Mouse (Mus musculus): ENCODE results near the gene Rapgef3. TPM values are rescaled to one million over a fixed set of nuclear protein-coding genes. Genes with fewer than 3 reads are reported as not detected.

Gene Rapgef3
- polyA plus RNA-seq, 1 experiment from 2014 or later: 6.1 TPM

DNA sequence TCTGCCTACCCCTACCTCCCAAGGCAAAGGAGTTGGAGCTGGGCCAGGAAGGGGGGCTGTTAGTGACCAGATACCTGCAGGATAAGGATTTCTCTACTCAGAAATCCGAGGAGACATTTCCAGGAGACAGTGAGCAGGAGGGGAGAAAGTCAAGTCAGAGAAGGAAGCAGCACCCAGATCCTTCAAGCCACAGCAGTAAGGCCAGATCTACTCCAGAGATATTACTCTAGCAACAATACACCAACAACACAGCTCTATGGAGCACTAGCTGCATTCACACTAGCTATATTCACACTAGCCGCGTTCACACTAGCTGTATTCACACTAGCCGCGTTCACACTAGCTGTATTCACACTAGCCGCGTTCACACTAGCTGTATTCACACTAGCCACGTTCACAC is 52.7 kb downstream of the Rapgef3 start:
- no peak overlapping the region for H3K27ac ChIP-seq (ENCODE audit: low read length)
- no peak overlapping the region for H3K9ac ChIP-seq (replicated peaks; ENCODE audit: low read depth, low read length)
- H3K4me2 ChIP-seq (replicated peaks; ENCODE audit: low read depth, low read length): no peak overlapping the region
- no peaks in the 10 kb centered on the region for H3K9me3 ChIP-seq (ENCODE audit: control insufficient read depth, low read depth, low read length)
- no peak for ATAC-seq (ENCODE audit: insufficient number of reproducible peaks, insufficient read depth, low FRiP score, low read depth)
- no peak overlapping the region for H3K4me3 ChIP-seq (ENCODE audit: low read depth, low read length)
- WGBS: 87% methylated on average over 8 of the region's 8 CpGs
- no peaks in the 10 kb centered on the region for H3K27me3 ChIP-seq (ENCODE audit: control insufficient read depth, insufficient read depth, low read length)
- H3K4me1 ChIP-seq (ENCODE audit: control insufficient read depth, insufficient read depth, low read length): no peaks in the 10 kb centered on the region
- no peaks in the 10 kb centered on the region for H3K36me3 ChIP-seq (ENCODE audit: control insufficient read depth, insufficient read depth, low read length)

DNA sequence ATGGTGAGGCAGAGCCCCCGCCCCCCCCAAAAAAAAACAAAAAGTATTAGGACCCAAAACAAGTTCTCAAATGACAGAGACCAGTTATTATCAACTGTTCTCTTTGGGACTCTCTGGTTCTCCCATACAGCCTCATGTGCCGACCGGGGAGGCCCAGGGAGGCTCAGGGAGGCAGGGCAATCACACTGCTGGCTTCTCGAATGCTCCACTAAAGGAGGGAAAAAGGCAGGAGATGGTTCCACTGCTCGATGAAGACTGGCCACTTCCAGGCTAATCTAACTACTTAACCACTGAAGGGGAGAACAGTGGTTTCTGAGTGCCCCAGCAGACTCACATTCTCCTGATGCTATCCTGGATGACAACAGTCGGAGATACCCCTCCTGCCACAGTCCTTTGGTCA is 55.2 kb downstream of the Rapgef3 start:
- WGBS: 63% methylated on average over 6 of the region's 6 CpGs

DNA sequence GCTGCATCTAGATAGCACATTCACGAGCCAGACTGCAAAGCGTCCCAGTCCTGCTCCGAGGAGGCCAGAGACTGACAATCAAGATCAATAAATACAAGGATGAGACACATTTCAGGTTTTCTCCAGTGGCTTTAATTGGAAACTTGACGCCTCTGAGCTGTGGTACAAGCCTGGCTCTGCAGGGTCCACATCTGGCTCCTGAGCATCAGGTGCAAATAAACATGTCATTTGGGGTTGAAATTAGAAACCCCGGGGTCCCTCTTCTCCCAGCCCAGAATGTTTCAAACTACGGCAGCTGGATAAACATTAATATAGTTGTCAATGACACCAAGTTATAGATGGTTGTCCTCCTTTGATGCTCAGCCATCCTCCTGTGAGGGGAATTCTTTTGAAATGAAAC is 56.9 kb downstream of the Rapgef3 start:
- Histone ChIP-seq H3K36me3 (ENCODE audit: control insufficient read depth, insufficient read depth, low read length) (no peaks in the 10 kb centered on the region), H3K27me3 (ENCODE audit: control insufficient read depth, insufficient read depth, low read length) (no peaks in the 10 kb centered on the region), H3K4me3 (ENCODE audit: low read depth, low read length) (no peak overlapping the region), H3K9me3 (ENCODE audit: control insufficient read depth, low read depth, low read length) (no peaks in the 10 kb centered on the region), H3K4me2 (replicated peaks; ENCODE audit: low read depth, low read length) (no peak overlapping the region), H3K27ac (ENCODE audit: low read length) (no peak overlapping the region), H3K9ac (replicated peaks; ENCODE audit: low read depth, low read length) (no peak overlapping the region), H3K4me1 (ENCODE audit: control insufficient read depth, insufficient read depth, low read length) (no peaks in the 10 kb centered on the region)
- 49% methylated on average over 6 of the region's 6 CpGs for WGBS
- ATAC-seq (ENCODE audit: insufficient number of reproducible peaks, insufficient read depth, low FRiP score, low read depth): no peak

More for the DNA sequence above, 55.2 kb downstream of the Rapgef3 start:
- no peaks in the 10 kb centered on the region for H3K4me1 ChIP-seq (ENCODE audit: control insufficient read depth, insufficient read depth, low read length)
- H3K27me3 ChIP-seq (ENCODE audit: control insufficient read depth, insufficient read depth, low read length): no peaks in the 10 kb centered on the region
- ATAC-seq (ENCODE audit: insufficient number of reproducible peaks, insufficient read depth, low FRiP score, low read depth): no peak
- no peak overlapping the region for H3K4me3 ChIP-seq (ENCODE audit: low read depth, low read length)
- H3K4me2 ChIP-seq (replicated peaks; ENCODE audit: low read depth, low read length): no peak overlapping the region
- H3K27ac ChIP-seq (ENCODE audit: low read length): no peak overlapping the region
- no peaks in the 10 kb centered on the region for H3K36me3 ChIP-seq (ENCODE audit: control insufficient read depth, insufficient read depth, low read length)
- H3K9ac ChIP-seq (replicated peaks; ENCODE audit: low read depth, low read length): no peak overlapping the region
- H3K9me3 ChIP-seq (ENCODE audit: control insufficient read depth, low read depth, low read length): no peaks in the 10 kb centered on the region

DNA sequence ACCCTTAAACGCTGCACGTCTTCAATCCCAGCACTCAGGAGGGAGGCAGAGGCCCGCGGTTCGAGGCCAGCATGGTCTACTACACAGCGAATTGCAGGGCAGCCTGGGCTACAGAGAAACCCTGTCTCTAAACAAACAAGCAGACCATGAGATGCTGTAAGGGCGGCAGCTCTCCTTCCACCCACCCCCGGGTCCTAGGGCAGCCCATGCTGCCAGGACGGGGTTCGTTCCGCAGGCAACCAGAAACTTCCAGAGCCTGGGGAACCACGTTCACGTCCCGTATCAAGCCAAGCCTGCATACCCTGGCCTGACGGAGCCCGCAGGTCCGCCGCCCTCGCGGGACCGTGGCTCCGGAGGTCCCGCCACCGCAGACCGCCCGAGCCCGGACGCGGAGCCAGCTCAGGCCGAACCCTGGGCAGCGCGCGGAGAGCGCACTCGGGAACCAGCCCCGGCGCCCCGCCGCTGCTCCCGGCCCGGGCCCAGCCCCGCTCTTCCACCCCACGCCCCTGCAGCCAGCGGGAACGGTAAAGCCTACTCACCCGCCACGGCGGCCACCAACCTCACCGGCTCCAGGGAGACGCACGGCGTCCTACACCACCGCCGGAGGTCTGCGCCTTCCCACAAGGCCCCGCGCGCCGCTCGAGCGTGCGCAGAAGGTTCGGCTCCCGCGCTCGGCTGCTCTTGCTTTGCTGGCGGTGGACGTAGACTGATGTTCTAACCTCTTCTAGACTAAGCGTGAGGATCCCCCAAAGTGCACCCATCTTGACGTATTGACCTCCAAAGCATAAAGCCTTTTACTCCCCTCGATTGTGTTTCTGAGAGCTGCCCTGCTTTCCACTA is 62.3 kb downstream of the Rapgef3 start, which contains the start of gene Rpap3:
Gene Rpap3 (minus strand): TSS at position 615 of the 840 bp plus-strand sequence.
- no peaks in the 10 kb centered on the region for H3K27me3 ChIP-seq (ENCODE audit: control insufficient read depth, insufficient read depth, low read length)
- H3K9ac ChIP-seq (replicated peaks; ENCODE audit: low read depth, low read length): peak within 1 kb of the TSS; percentile 87
- WGBS: under 1% methylated on average over 71 of the region's 71 CpGs
- H3K9me3 ChIP-seq (ENCODE audit: control insufficient read depth, low read depth, low read length): no peaks in the 10 kb centered on the region
- H3K27ac ChIP-seq (ENCODE audit: low read length): peak within 1 kb of the TSS; percentile 48
- peak within 1 kb of the TSS; percentile 52 for H3K4me2 ChIP-seq (replicated peaks; ENCODE audit: low read depth, low read length)
- peak within 1 kb of the TSS; percentile 98 for H3K4me3 ChIP-seq (ENCODE audit: low read depth, low read length)
- peaks cover 9% of the 10 kb centered on the region for H3K4me1 ChIP-seq (ENCODE audit: control insufficient read depth, insufficient read depth, low read length)
- ATAC-seq (ENCODE audit: insufficient number of reproducible peaks, insufficient read depth, low FRiP score, low read depth): peak; percentile 93; the same call in 1 of the 2 replicates
- peaks cover 22% of the 10 kb centered on the region for H3K36me3 ChIP-seq (ENCODE audit: control insufficient read depth, insufficient read depth, low read length)

DNA sequence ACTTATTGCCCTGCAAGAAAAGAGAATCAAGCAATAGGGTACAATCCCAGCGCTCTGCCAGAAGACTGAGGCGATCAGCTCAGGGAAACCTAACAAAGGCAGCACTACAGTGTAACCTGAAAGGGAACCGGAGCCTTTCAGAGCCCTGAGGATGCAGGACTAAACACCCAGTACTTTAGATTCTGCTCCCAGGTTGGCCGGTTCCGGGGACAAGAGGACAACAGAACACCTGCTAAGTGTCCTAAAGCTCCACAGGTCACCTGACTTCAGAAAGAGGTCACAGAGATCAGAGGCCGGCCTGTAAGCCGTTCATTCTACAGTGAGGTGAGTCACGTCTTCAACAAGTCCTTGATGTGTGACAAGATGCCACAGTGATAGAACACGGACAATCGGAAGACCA is 71.2 kb downstream of the Rapgef3 start:
- Histone ChIP-seq H3K36me3 (ENCODE audit: control insufficient read depth, insufficient read depth, low read length) (peaks cover 60% of the 10 kb centered on the region), H3K4me1 (ENCODE audit: control insufficient read depth, insufficient read depth, low read length) (no peaks in the 10 kb centered on the region), H3K9ac (replicated peaks; ENCODE audit: low read depth, low read length) (no peak overlapping the region), H3K9me3 (ENCODE audit: control insufficient read depth, low read depth, low read length) (no peaks in the 10 kb centered on the region), H3K27me3 (ENCODE audit: control insufficient read depth, insufficient read depth, low read length) (no peaks in the 10 kb centered on the region), H3K4me3 (ENCODE audit: low read depth, low read length) (no peak overlapping the region), H3K4me2 (replicated peaks; ENCODE audit: low read depth, low read length) (no peak overlapping the region), H3K27ac (ENCODE audit: low read length) (peak overlapping the region; percentile 44; the same call in 1 of the 2 replicates)
- ATAC-seq (ENCODE audit: insufficient number of reproducible peaks, insufficient read depth, low FRiP score, low read depth): no peak
- WGBS: 84% methylated on average over 10 of the region's 10 CpGs

Other genes with a start within 250 kb of the Rapgef3 start
- 32.6 and 34.1 TPM in 2 replicates for gene Rpap3, start 62.1 kb downstream of the Rapgef3 start, polyA plus RNA-seq (2014; fragmentation: Nextera tagmentation; extraction: Ambion mirVana)
- 0.20 TPM in 1 of 2 replicates, not detected in the other for gene Endou, start 36.6 kb downstream of the Rapgef3 start, polyA plus RNA-seq (2014; fragmentation: Nextera tagmentation; extraction: Ambion mirVana)
- 23.5 and 24.0 TPM in 2 replicates for gene Slc48a1, start 10.5 kb upstream of the Rapgef3 start, polyA plus RNA-seq (2014; fragmentation: Nextera tagmentation; extraction: Ambion mirVana)
- gene Hdac7, start 76.5 kb upstream of the Rapgef3 start, polyA plus RNA-seq (2014; fragmentation: Nextera tagmentation; extraction: Ambion mirVana): 32.4 and 33.0 TPM in 2 replicates
- gene Vdr, start 142.7 kb upstream of the Rapgef3 start, polyA plus RNA-seq (2014; fragmentation: Nextera tagmentation; extraction: Ambion mirVana): 0.80 and 1.1 TPM in 2 replicates
- 37.2 and 43.0 TPM in 2 replicates for gene Tmem106c, start 196.2 kb upstream of the Rapgef3 start, polyA plus RNA-seq (2014; fragmentation: Nextera tagmentation; extraction: Ambion mirVana)
- 2.5 and 3.1 TPM in 2 replicates for gene Col2a1, start 236.7 kb upstream of the Rapgef3 start, polyA plus RNA-seq (2014; fragmentation: Nextera tagmentation; extraction: Ambion mirVana)

Measured in stomach, embryonic 14.5 days (tissue).